Mouse (Mus musculus): Measurements from ENCODE around the gene Lgalsl.

- TF ChIP-seq TAL1 (IDR thresholded peaks at IDR 0.05; ENCODE audit: low read length) = no peak
- TF ChIP-seq GATA1 (IDR thresholded peaks at IDR 0.05; ENCODE audit: low read length) = no peak
Observed at GRCm38 (mm10) chr11:20850196-20850595, 19.3 kb upstream of the Lgalsl start.
